Comparison of ENCODE assay signal across 11 mouse cellular contexts in genomic region chr14:30455801-30456595, GRCm38 (mm10). TPM values are rescaled to one million over a fixed set of nuclear protein-coding genes. Genes with fewer than 3 reads are reported as not detected.
DNase-seq lines count a peak whose midpoint lies in the region; ATAC-seq lines count a peak whose summit lies in the region.
"Had no signal": no experiment of that assay in that cellular context is flagged by ENCODE, and none has a peak within 500 bp of the region (broad histone marks: within the 10 kb centered on the region; RNA-seq: fewer than 3 reads in every experiment).

No protein-coding gene starts in this region.

- no peak overlapping the region for H3K27ac ChIP-seq in heart, embryonic 12.5 days (ENCODE audit: poor library complexity, severe bottlenecking)
- no peak overlapping the region for H3K27ac ChIP-seq in midbrain, embryonic 11.5 days (ENCODE audit: low read depth, low read length)
- H3K27ac ChIP-seq: gastrocnemius, adult 2 months had no signal

- intact Hi-C loops in heart, postnatal 36 days (cut with DNase I), result loop anchor here (5.0 to 10.0 kb wide), 2 partner anchors 44 to 461 kb away; no protein-coding TSS in a partner anchor

- H3K4me2 ChIP-seq in heart, embryonic 12.5 days, result peak overlapping the region; percentile 50
- H3K4me2 ChIP-seq in midbrain, embryonic 11.5 days, result no peak overlapping the region
- H3K4me2 ChIP-seq: liver, embryonic 11.5 days had no signal

- 25% methylated on average over 12 of the region's 13 CpGs for WGBS in heart, embryonic 12.5 days
- WGBS in midbrain, embryonic 11.5 days, result 21% methylated on average over 13 of the region's 13 CpGs

- no peaks in the 10 kb centered on the region for H3K9me3 ChIP-seq in heart, embryonic 12.5 days (replicated peaks)
- no peaks in the 10 kb centered on the region for H3K9me3 ChIP-seq in midbrain, embryonic 11.5 days (ENCODE audit: control insufficient read depth, low read length)

- H3K36me3 ChIP-seq in heart, embryonic 12.5 days, result no peaks in the 10 kb centered on the region
- no peaks in the 10 kb centered on the region for H3K36me3 ChIP-seq in midbrain, embryonic 11.5 days (ENCODE audit: control insufficient read depth, insufficient read depth, low read length)

- DNase-seq in heart, postnatal 36 days, result no peak
- DNase-seq in lung, postnatal 36 days, result peak; percentile 24
- no peak for DNase-seq in lung, postnatal 4 days
- peak; percentile 81 for DNase-seq in midbrain, embryonic 11.5 days (ENCODE audit: low spot score, missing footprints)
- no peak for DNase-seq in ovary, postnatal 14 days (ENCODE audit: low spot score)
- no peak for DNase-seq in cerebellum, adult 8-10 months
- DNase-seq in right cerebral cortex, postnatal 25 days, result no peak
- DNase-seq: gastrocnemius, adult 2 months; kidney, postnatal 36 days had no signal

- ATAC-seq in heart, embryonic 12.5 days (ENCODE audit: insufficient number of reproducible peaks, low FRiP score), result no peak
- no peak for ATAC-seq in midbrain, embryonic 11.5 days (ENCODE audit: low FRiP score)

- peaks cover 17% of the 10 kb centered on the region for H3K4me1 ChIP-seq in heart, embryonic 12.5 days (replicated peaks)
- no peaks in the 10 kb centered on the region for H3K4me1 ChIP-seq in midbrain, embryonic 11.5 days (ENCODE audit: control insufficient read depth, insufficient read depth, low read length)

- no peaks in the 10 kb centered on the region for H3K27me3 ChIP-seq in heart, embryonic 12.5 days (replicated peaks)
- no peaks in the 10 kb centered on the region for H3K27me3 ChIP-seq in midbrain, embryonic 11.5 days (ENCODE audit: control insufficient read depth, insufficient read depth, low read length)

- H3K9ac ChIP-seq in heart, embryonic 12.5 days, result peak overlapping the region; percentile 46; the same call in 1 of the 2 replicates
- H3K9ac ChIP-seq in midbrain, embryonic 11.5 days (ENCODE audit: low read length), result no peak overlapping the region

- H3K4me3 ChIP-seq in heart, embryonic 12.5 days, result 0 out of 2 replicates have a peak overlapping the region, but pooled peaks have one; percentile 5
- H3K4me3 ChIP-seq in midbrain, embryonic 11.5 days (ENCODE audit: low read depth, low read length), result no peak overlapping the region
- H3K4me3 ChIP-seq: gastrocnemius, adult 2 months had no signal

RNA-seq across cellular contexts. Expression of gene Dcp1a, which starts 23.3 kb away (rescaled TPM):
- polyA plus RNA-seq in heart, embryonic 12.5 days (2016; fragmentation: Nextera tagmentation; extraction: Ambion mirVana), result 21.8 and 25.5 TPM in 2 replicates
- total RNA-seq in heart, postnatal 36 days (2021), result 10 to 100 TPM; 11.6 to 12.6 TPM
- polyA plus RNA-seq in midbrain, embryonic 11.5 days (2014; fragmentation: Nextera tagmentation; extraction: Ambion mirVana), result 25.2 and 25.3 TPM in 2 replicates

RNA-seq across cellular contexts. Expression of gene Cacna1d, which starts 35.3 kb away (rescaled TPM):
- 10.0 and 10.3 TPM in 2 replicates for polyA plus RNA-seq in heart, embryonic 12.5 days (2016; fragmentation: Nextera tagmentation; extraction: Ambion mirVana)
- total RNA-seq in heart, postnatal 36 days (2021), result 1 to 10 TPM; 2.7 to 3.5 TPM
- polyA plus RNA-seq in midbrain, embryonic 11.5 days (2014; fragmentation: Nextera tagmentation; extraction: Ambion mirVana), result 0.89 and 1.0 TPM in 2 replicates

Comparison
In these comparisons a context has a peak if more than half of its experiments do, and no peak if none do; other contexts are left out.
1. DNase-seq: peak in lung, postnatal 36 days (single experiment) and midbrain, embryonic 11.5 days (single experiment); none in heart, postnatal 36 days (0 of 2), lung, postnatal 4 days (0 of 2), ovary, postnatal 14 days (single experiment), cerebellum, adult 8-10 months (single experiment) and right cerebral cortex, postnatal 25 days (single experiment).